Mouse (Mus musculus) lung, postnatal 0 days (tissue): ENCODE data around the gene Taar3.

Experiments used
- CTCF ChIP-seq: IDR thresholded peaks from 2 replicates; pipeline ENCODE4 v1.5.1; 2016; ENCODE audit warnings: antibody characterized with exemption, mild to moderate bottlenecking
- EP300 ChIP-seq: IDR thresholded peaks from 2 replicates; pipeline ENCODE4 v1.6.1; 2016; ENCODE audit warnings: antibody characterized with exemption, mild to moderate bottlenecking, control low read depth

GRCm38 (mm10) chr10:23993381-23993780, 44.0 kb downstream of the Taar3 start, which contains the start of gene Taar7a:
- TF ChIP-seq CTCF (no peak), EP300 (no peak)
